Mouse (Mus musculus) layer of hippocampus, adult 18-20 months (tissue): ENCODE data around the gene Slc16a9. TPM values are rescaled to one million over a fixed set of nuclear protein-coding genes. Genes with fewer than 3 reads are reported as not detected.
A peak's percentile ranks its signal among the peaks of the same experiment; 100 is the strongest.
"Not testable (repeated sequence)": the region's sequence is repeated elsewhere in the genome, so short reads cannot be mapped to it uniquely, and the experiment has no call there.

ENCODE experiments used
- DNase-seq, 2 experiments: peaks; one replicate each; pipeline ENCODE4 v3.0.0; 2022; ENCODE audit warnings: low spot score in 2 of 2
- long read RNA-seq: library from polyadenylated mRNA; stranded (forward); transcript quantifications from one replicate; pipeline ENCODE4 v2.0.0, GENCODE M21; 2021
- total RNA-seq, 2 experiments: library from RNA; stranded (reverse); gene quantifications; 2 replicates each; pipeline ENCODE4 v1.2.3; 2021

Slc16a9 gene
- total RNA-seq, result 1 to 10 TPM; 1.9 to 2.0 TPM
- long read RNA-seq, transcript Slc16a9-201 (6 exons, 3,756 nt), result major isoform, 6 of 6 reads
- long read RNA-seq, partial matches to known transcripts, result 0 of 6 reads
- long read RNA-seq, other reads (novel, unspliced or antisense), result 0 of 6 reads

- peak in 1 of 2 experiments; percentile 14 for DNase-seq
These were observed at the start of gene Slc16a9 for GRCm38 (mm10) chr10:70244921-70245558. Slc16a9 (plus strand) TSS chr10:70245100.

GRCm38 (mm10) chr10:70195279-70195678, 49.6 kb upstream of the Slc16a9 start:
- no peak for DNase-seq

- DNase-seq, result no peak
These were observed 49.1 kb upstream of the Slc16a9 start for GRCm38 (mm10) chr10:70195786-70196185.

- no peak for DNase-seq
These were observed 48.2 kb upstream of the Slc16a9 start for GRCm38 (mm10) chr10:70196666-70197065.

- DNase-seq, result no peak
These were observed 47.3 kb upstream of the Slc16a9 start for GRCm38 (mm10) chr10:70197601-70198000.

- no peak for DNase-seq
These were observed 46.9 kb upstream of the Slc16a9 start for GRCm38 (mm10) chr10:70198012-70198411.

GRCm38 (mm10) chr10:70198951-70199463, 45.9 kb upstream of the Slc16a9 start:
- no peak for DNase-seq

GRCm38 (mm10) chr10:70199466-70200210, 45.3 kb upstream of the Slc16a9 start:
- no peak for DNase-seq

GRCm38 (mm10) chr10:70200889-70201500, 43.9 kb upstream of the Slc16a9 start:
- DNase-seq, result no peak

GRCm38 (mm10) chr10:70204505-70205399, 40.1 kb upstream of the Slc16a9 start, which contains the start of gene Mrln:
Mrln (plus strand) TSS chr10:70204664.
- no peak for DNase-seq

- DNase-seq, result no peak
These were observed 33.6 kb upstream of the Slc16a9 start for GRCm38 (mm10) chr10:70211281-70211680.

- no peak for DNase-seq
These were observed 23.9 kb upstream of the Slc16a9 start for GRCm38 (mm10) chr10:70220971-70221370.

- DNase-seq, result not testable (repeated sequence)
These were observed 22.7 kb upstream of the Slc16a9 start for GRCm38 (mm10) chr10:70222231-70222630.

GRCm38 (mm10) chr10:70224571-70224970, 20.3 kb upstream of the Slc16a9 start:
- no peak for DNase-seq

- no peak for DNase-seq
These were observed 19.1 kb upstream of the Slc16a9 start for GRCm38 (mm10) chr10:70225760-70226159.

- no peak for DNase-seq
These were observed 18.3 kb upstream of the Slc16a9 start for GRCm38 (mm10) chr10:70226608-70227007.

GRCm38 (mm10) chr10:70230352-70230751, 14.5 kb upstream of the Slc16a9 start:
- DNase-seq, result no peak

GRCm38 (mm10) chr10:70237936-70238335, 7.0 kb upstream of the Slc16a9 start:
- no peak for DNase-seq

GRCm38 (mm10) chr10:70242751-70243444, 2.0 kb upstream of the Slc16a9 start:
- DNase-seq, result no peak

GRCm38 (mm10) chr10:70245559-70245945, 652 bp downstream of the Slc16a9 start:
- DNase-seq, result no peak
